Mouse (Mus musculus) T-cell, adult 66 days (primary cell): ENCODE measurements around the gene Fer1l5. TPM values are rescaled to one million over a fixed set of nuclear protein-coding genes. Genes with fewer than 3 reads are reported as not detected.

Experiments
- total RNA-seq, 2 experiments: library from RNA; stranded (reverse); gene quantifications; 3 replicates in 1 of 2; 4 replicates in 1 of 2; pipeline ENCODE4 v1.2.4; 2023

The Fer1l5 gene
- total RNA-seq = not detected

GRCm38 (mm10) chr1:36371934-36372845, at the start of gene Fer1l5:
TSS of gene Fer1l5 (plus strand) at chr1:36372291.

GRCm38 (mm10) chr1:36368969-36369645, 3.0 kb upstream of the Fer1l5 start, which contains the start of gene Kansl3:
TSS of gene Kansl3 (minus strand) at chr1:36369181.

GRCm38 (mm10) chr1:36444471-36445464, 72.7 kb downstream of the Fer1l5 start, which contains the start of gene Lman2l:
TSS of gene Lman2l (minus strand) at chr1:36445271.

GRCm38 (mm10) chr1:36471181-36472105, 99.4 kb downstream of the Fer1l5 start, which contains the start of gene Cnnm4:
TSS of gene Cnnm4 (plus strand) at chr1:36471620.

Other genes with a start within 250 kb of the Fer1l5 start
- 100 to 1,000 TPM; 102 to 104 TPM for gene Uggt1, start 127.6 kb upstream of the Fer1l5 start, total RNA-seq
- gene Neurl3, start 97.6 kb upstream of the Fer1l5 start, total RNA-seq = 10 to 100 TPM; 49.8 to 58.9 TPM
- 100 to 1,000 TPM; 272 to 274 TPM for gene Arid5a, start 64.6 kb upstream of the Fer1l5 start, total RNA-seq
- 100 to 1,000 TPM; 103 to 109 TPM for gene Kansl3, start 3.1 kb upstream of the Fer1l5 start, total RNA-seq
- gene Lman2l, start 73.0 kb downstream of the Fer1l5 start, total RNA-seq = 10 to 100 TPM; 30.2 to 35.3 TPM
- 10 to 100 TPM; 13.8 to 20.3 TPM for gene Cnnm4, start 99.3 kb downstream of the Fer1l5 start, total RNA-seq
- gene Cnnm3, start 139.6 kb downstream of the Fer1l5 start, total RNA-seq = 10 to 100 TPM; 50.9 to 51.0 TPM
- gene Ankrd23, start 164.6 kb downstream of the Fer1l5 start, total RNA-seq = 10 to 100 TPM; 33.3 to 33.7 TPM
- gene Gm42417, start 167.1 kb downstream of the Fer1l5 start, total RNA-seq = not detected
- gene Ankrd39, start 175.2 kb downstream of the Fer1l5 start, total RNA-seq = 10 to 100 TPM; 25.6 to 29.5 TPM
- gene Sema4c, start 186.1 kb downstream of the Fer1l5 start, total RNA-seq = 1 to 10 TPM in 1 of 2 experiments, under 1 TPM in 1; 0.99 to 1.1 TPM